Mouse (Mus musculus) ES-Bruce4 (cell line): ENCODE results near the gene Lpp. TPM values are rescaled to one million over a fixed set of nuclear protein-coding genes. Genes with fewer than 3 reads are reported as not detected.

Experiments
- H3K27ac ChIP-seq: 2 replicates; pipeline ENCODE4 v1.5.1; 2012; ENCODE audit warnings: low read length, inconsistent platforms; ENCODE audit not compliant: insufficient read depth
- H3K27me3 ChIP-seq: 2 replicates; pipeline ENCODE4 v1.6.1; 2012; ENCODE audit warnings: mild to moderate bottlenecking, low read length, inconsistent platforms; ENCODE audit not compliant: control insufficient read depth, poor library complexity, insufficient read depth, severe bottlenecking
- H3K36me3 ChIP-seq: 2 replicates; pipeline ENCODE4 v1.6.1; 2012; ENCODE audit warnings: inconsistent platforms, mild to moderate bottlenecking, low read length, moderate library complexity; ENCODE audit not compliant: control insufficient read depth, poor library complexity, insufficient read depth, severe bottlenecking
- H3K4me1 ChIP-seq: one replicate; pipeline ENCODE4 v1.8.1; 2011; ENCODE audit warnings: low read length; ENCODE audit not compliant: control insufficient read depth, insufficient read depth
- H3K4me3 ChIP-seq: 2 replicates; pipeline ENCODE4 v1.5.1; 2011; ENCODE audit warnings: low read depth, mild to moderate bottlenecking, low read length
- H3K9ac ChIP-seq: 2 replicates; pipeline ENCODE4 v1.6.1; 2012; ENCODE audit warnings: low read depth, mild to moderate bottlenecking, inconsistent platforms; ENCODE audit not compliant: poor library complexity, severe bottlenecking
- H3K9me3 ChIP-seq: replicated peaks from 2 replicates; pipeline ENCODE4 v1.6.1; 2012; ENCODE audit warnings: mild to moderate bottlenecking, low read length, inconsistent platforms; ENCODE audit not compliant: control insufficient read depth, poor library complexity, insufficient read depth, severe bottlenecking
- CTCF ChIP-seq: IDR thresholded peaks from one replicate; pipeline ENCODE4 v1.8.1; 2011; ENCODE audit warnings: low read depth, low read length
- EP300 ChIP-seq: IDR thresholded peaks from 2 replicates; pipeline ENCODE4 v1.6.1; 2011; ENCODE audit warnings: low read depth, low read length; ENCODE audit not compliant: insufficient read depth
- POLR2A ChIP-seq: IDR thresholded peaks from one replicate; pipeline ENCODE4 v1.8.1; 2011; ENCODE audit warnings: low read length; ENCODE audit not compliant: insufficient read depth
- polyA plus RNA-seq: library from polyadenylated mRNA; stranded (reverse); fragments of >200 nt; gene quantifications from 2 replicates; pipeline ENCODE4 v1.2.4, GENCODE M21; 2011; ENCODE audit warnings: low read depth; ENCODE audit not compliant: missing spikeins, insufficient read depth, insufficient read length

Lpp gene
- polyA plus RNA-seq, 1 experiment, result 48.5 TPM

DNA sequence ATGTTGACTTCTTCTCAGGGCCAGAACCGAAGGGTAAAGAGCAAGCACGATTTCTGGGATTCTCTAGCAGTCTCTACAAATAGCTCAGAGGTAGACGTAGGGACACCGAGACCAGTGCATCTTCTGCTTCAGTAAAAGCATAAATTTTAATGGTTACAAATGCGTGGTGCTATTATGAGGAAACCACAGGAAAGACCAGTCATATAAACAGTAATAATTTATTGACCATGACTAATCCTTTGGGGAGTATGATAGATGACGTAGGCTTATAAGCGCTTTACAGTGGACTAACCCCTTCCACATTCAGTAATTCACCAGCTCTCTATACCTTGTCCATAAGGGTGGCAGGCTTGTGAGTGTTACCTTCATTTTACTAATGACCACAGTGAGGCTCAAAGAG lies 103.3 kb downstream of the Lpp start:
- Histone ChIP-seq H3K36me3 (no peaks in the 10 kb centered on the region), H3K4me1 (no peaks in the 10 kb centered on the region), H3K4me3 (no peak overlapping the region), H3K27ac (no peak overlapping the region), H3K9ac (no peak overlapping the region), H3K9me3 (no peaks in the 10 kb centered on the region), H3K27me3 (no peaks in the 10 kb centered on the region)
- TF ChIP-seq POLR2A (no peak), EP300 (no peak), CTCF (no peak)

DNA sequence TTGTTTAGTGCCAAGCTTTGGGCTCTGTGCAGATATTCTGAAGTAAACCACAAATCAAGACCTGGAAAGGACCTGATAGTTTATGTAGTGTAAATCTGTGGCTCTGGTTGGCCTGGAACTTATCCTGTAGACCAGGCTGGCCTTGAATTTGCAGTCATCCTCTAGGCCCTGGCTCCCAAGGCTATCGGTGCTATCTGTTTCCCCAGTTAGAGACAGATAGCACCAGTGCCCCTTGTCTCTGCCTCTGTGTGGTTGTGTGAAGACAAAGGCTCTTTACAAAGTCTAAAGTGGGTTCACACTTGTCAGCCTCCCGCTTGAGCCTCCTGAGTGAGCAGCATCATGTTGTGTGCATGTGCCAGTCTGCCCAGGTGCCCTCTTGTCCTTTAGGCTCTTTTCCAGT lies 104.1 kb downstream of the Lpp start:
- H3K27me3 ChIP-seq, result no peaks in the 10 kb centered on the region
- no peaks in the 10 kb centered on the region for H3K4me1 ChIP-seq
- no peaks in the 10 kb centered on the region for H3K9me3 ChIP-seq
- H3K9ac ChIP-seq, result no peak overlapping the region
- H3K4me3 ChIP-seq, result no peak overlapping the region
- no peak overlapping the region for H3K27ac ChIP-seq
- no peaks in the 10 kb centered on the region for H3K36me3 ChIP-seq
- TF ChIP-seq EP300 (no peak), CTCF (no peak), POLR2A (no peak)

DNA sequence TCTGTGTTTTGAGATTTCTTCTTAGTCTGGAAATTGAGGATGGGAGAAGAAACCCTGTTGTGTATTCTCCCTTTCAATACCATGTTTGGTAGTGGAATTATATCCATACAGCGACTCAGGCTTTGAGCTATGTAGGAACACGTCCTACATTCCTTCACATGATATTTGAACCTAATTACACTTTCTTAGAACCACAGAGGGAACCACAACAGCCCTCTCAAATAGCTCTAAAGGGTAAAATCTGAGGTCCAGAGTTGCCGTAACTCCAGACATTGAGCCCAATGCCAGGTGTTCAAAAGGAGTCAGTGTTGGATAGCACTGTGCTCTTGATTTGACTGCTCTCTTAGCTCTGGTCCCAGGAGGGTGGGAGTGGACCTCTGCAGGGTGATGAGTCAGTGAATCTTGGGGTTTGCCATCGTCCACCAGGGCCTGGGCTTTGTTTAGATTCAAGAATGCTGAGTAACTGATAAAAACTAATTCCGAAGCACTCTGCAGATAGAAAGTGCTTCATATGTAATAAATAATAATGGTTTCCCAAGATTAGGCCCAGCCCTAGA lies 104.9 kb downstream of the Lpp start:
- Histone ChIP-seq H3K9ac (no peak overlapping the region), H3K9me3 (no peaks in the 10 kb centered on the region), H3K4me1 (no peaks in the 10 kb centered on the region), H3K27ac (no peak overlapping the region), H3K4me3 (no peak overlapping the region), H3K27me3 (no peaks in the 10 kb centered on the region), H3K36me3 (no peaks in the 10 kb centered on the region)
- TF ChIP-seq EP300 (no peak), CTCF (no peak), POLR2A (no peak)

DNA sequence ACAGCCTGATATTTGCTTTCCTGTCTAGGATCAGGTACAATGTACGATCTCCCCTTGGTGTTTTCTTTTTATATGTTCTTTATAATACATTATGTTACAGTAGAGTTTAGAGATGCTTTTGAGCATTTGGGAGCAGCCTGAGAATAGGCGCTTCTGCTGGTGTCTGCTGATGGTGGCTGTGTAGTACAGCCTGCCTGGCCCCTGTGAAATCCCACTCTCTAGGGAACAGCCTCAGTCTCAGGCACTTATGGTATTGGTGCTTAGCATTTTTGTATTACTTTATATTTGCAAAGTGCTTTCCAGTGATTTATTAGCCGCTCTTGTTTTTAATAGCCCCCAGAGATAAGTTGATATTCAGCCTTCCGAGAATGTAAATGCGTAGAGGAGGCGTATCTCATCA lies 107.9 kb downstream of the Lpp start:
- Histone ChIP-seq H3K4me1 (no peaks in the 10 kb centered on the region), H3K27ac (no peak overlapping the region), H3K9me3 (no peaks in the 10 kb centered on the region), H3K4me3 (no peak overlapping the region), H3K36me3 (no peaks in the 10 kb centered on the region), H3K27me3 (no peaks in the 10 kb centered on the region), H3K9ac (no peak overlapping the region)
- no peak for TF ChIP-seq EP300

DNA sequence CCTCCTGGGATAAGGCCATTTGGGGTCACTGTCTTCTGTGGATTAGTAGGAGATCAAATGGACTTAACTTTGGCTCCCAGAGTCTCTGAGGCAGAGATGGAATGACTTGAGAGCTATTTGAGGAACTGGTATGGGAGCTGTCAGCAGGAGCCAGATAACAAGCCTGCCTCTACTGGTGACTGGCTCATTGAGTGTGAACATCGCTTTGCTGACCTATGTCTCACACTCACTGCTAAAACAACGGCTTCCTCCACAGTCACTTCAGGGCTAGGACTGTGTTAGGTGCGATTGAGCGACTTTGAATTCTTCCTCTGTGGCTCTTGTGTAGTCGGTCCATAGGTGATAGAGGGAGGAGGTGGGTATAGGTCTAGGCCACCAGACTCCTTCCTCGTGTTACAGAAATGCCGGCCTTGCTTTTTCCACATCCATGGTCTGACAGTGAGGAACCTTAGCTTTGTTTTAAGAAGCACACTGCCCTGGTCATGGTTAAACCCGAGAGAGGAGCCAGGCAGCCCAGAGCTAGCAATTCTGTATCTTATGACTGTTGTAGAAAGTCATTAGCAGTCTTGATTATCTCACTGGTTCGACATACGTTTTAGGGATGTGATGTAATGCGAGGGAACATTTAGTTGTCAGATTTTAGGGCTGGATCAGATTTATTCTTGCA lies 108.5 kb downstream of the Lpp start:
- H3K9me3 ChIP-seq, result no peaks in the 10 kb centered on the region
- no peaks in the 10 kb centered on the region for H3K27me3 ChIP-seq
- no peak overlapping the region for H3K9ac ChIP-seq
- H3K4me3 ChIP-seq, result no peak overlapping the region
- no peak for TF ChIP-seq CTCF
- no peak for TF ChIP-seq POLR2A
- no peak for TF ChIP-seq EP300
- no peak overlapping the region for H3K27ac ChIP-seq
- H3K36me3 ChIP-seq, result no peaks in the 10 kb centered on the region
- no peaks in the 10 kb centered on the region for H3K4me1 ChIP-seq

DNA sequence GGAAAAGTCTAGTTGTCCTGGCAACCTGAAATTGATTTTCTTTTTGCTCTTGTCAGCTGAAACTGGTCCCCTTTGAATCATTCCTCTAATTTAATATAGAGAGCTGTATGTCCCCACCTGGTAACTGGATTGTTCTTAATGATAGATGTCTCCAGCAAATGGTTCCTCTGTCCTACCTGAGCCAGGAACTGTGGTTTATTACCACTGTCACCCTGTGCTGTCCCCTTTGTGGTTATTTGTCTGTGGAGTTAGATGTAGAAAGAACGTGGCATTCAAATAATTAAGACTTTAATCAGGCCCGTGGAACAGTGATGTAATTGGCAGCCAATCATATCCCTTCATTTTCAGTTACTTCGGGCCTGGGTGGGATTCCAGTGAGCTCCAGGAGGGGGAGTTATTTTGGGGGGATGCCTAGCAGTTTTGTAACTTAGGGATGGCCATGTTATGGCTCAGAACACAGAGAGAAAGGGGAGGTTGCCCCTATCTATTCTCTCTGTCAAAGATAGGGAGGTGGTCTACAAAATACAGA lies 109.1 kb downstream of the Lpp start:
- Histone ChIP-seq H3K36me3 (no peaks in the 10 kb centered on the region), H3K27me3 (no peaks in the 10 kb centered on the region), H3K27ac (no peak overlapping the region), H3K9me3 (no peaks in the 10 kb centered on the region), H3K4me3 (no peak overlapping the region), H3K4me1 (no peaks in the 10 kb centered on the region), H3K9ac (no peak overlapping the region)
- TF ChIP-seq EP300, result no peak
- TF ChIP-seq CTCF, result no peak
- TF ChIP-seq POLR2A, result no peak
